Mouse (Mus musculus): Measurements from ENCODE around the gene Pttg1ip.

The Pttg1ip gene

DNA sequence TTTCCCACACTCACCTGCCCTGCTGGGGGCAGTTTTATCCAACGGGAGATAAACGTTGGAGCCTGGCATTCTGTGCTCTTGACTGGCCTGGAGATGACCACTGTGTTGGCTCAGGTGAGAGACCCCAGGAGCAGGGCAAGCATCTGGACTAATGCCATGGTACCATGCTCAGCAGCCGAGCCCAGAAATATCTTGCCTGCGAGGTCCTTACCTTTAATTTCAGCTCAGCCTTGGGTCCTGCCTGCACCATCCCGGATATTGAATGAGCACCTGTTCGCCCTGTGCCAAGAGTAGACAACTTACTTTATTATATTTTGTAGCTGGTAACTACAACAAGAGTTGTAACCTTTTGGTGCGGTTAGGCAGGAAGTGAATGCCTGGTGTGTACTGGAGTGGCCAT lies 25.3 kb downstream of the Pttg1ip start:
- no peak for DNase-seq (ENCODE audit: low read depth, low spot score)

DNA sequence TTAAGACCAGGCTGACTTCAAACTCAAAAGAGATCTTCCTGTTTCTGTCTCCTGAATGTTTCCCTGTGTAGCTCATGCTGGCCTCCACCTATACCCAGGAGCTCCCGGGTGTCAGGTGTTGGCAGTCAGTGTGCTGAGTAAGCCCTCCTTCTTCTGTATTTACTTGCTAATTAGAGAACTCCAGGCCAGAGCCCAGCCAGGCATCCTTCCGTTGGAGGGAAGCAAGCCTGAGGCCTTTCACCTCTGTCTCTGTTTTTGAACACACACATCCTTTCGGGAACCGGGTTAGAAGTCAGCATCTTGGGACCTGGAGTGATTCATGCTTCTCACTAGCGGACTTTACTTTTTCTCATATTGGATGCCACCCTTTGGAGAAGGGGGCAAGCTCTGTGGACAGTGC lies 25.9 kb downstream of the Pttg1ip start:
- DNase-seq (ENCODE audit: low read depth, low spot score): no peak

DNA sequence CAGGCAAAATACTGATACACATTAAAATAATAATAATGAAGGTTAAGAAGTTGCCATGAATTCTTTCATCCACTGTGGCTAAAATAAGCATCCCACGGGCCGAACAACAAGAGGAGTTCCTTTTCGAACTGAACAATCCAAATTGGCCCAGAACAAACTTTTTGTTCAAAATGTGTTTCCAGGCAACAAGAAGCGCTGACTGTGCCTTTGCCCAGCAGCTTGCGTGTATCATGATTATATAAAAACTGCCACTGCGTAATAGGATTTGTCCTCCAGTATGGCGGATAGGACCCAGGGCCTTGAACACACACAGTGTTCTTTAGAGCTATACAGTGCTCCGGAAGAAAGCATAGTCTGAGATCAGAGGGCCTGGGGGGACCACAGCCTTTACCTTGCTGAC lies 27.1 kb downstream of the Pttg1ip start:
- no peak for DNase-seq (ENCODE audit: low read depth, low spot score)

DNA sequence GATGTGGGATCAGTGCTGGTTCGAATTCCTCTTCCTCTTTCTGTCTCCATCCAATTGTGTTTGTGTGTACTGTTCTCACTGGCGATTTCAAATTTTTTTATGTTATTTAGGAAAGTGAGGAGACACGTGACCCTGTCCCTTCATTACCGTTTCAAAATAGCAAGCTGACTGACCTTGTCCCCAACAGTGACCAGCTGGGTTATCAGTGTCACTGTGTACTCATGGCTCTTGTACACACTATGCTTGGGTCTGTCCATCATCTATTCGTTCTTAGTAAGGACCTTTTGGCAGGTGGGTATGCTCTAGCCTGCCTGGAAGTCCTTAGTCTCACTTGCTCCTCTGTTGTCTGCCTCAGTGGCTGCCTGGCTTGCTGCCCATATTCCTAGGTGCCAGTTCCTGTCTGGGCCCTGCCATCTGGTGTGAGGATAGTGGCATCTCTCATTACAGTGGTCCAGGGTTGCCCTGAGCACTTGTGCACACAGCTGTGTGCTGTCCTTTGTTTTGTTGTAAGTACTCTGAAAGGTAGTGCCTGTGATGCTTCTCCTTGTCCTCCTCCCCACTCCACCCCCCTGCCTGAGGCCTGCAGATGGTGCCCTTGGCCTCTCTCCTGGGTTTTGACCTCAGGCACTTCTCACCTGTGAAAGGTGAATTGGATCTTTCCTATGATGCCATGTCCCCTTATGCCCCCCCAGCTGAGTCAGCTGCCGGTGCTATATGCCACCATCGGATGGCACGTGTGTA lies 28.9 kb downstream of the Pttg1ip start:
- DNase-seq (ENCODE audit: low read depth, low spot score): no peak

DNA sequence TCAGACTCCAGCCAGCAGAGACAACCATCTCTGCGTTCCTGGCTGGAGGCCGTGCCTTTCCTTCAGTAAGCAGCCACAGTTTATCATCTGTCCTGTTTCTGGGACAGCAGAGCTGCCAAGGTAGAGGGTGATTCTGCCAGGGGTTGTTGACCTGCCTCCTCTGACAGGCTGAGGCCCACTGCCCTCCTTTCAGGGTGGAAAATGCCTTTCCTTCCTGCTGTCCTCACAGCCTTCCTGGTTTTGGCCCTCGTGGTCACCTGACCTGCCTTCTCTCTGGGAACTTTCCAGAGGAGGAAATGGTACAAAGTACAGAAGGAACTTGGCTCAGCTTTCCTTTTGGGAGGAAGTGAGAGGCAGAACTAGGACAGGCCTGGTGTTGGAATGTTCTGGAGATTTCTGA lies 31.9 kb downstream of the Pttg1ip start:
- DNase-seq (ENCODE audit: low read depth, low spot score): no peak

GRCm38 (mm10) chr10:77615647-77616046 lies 34.1 kb downstream of the Pttg1ip start:
- DNase-seq (ENCODE audit: low read depth, low spot score): no peak

- DNase-seq (ENCODE audit: low read depth, low spot score): no peak
Observed at GRCm38 (mm10) chr10:77616166-77616565, 34.6 kb downstream of the Pttg1ip start.

GRCm38 (mm10) chr10:77616926-77617325 lies 35.4 kb downstream of the Pttg1ip start:
- DNase-seq (ENCODE audit: low read depth, low spot score): no peak

DNA sequence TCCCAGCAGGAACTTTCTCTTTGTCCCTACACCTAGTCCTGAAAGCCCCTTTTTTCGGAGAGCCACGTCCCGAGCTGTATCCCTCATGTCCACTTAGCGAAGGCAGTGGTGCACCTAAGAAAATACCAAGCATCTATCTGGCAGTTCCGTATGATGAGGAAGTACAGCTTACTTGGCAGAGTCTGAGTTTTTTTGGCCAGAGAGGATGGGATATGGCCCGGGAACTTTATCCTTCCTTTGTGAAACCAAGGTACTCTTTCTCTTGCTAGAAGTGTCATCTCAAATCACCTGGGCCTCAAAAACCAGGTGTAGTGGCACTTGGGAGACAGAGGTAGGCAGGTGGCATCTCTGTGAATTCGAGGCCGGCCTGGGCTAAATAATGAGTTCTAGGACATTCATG lies 40.0 kb downstream of the Pttg1ip start:
- no peak for DNase-seq (ENCODE audit: low read depth, low spot score)

DNA sequence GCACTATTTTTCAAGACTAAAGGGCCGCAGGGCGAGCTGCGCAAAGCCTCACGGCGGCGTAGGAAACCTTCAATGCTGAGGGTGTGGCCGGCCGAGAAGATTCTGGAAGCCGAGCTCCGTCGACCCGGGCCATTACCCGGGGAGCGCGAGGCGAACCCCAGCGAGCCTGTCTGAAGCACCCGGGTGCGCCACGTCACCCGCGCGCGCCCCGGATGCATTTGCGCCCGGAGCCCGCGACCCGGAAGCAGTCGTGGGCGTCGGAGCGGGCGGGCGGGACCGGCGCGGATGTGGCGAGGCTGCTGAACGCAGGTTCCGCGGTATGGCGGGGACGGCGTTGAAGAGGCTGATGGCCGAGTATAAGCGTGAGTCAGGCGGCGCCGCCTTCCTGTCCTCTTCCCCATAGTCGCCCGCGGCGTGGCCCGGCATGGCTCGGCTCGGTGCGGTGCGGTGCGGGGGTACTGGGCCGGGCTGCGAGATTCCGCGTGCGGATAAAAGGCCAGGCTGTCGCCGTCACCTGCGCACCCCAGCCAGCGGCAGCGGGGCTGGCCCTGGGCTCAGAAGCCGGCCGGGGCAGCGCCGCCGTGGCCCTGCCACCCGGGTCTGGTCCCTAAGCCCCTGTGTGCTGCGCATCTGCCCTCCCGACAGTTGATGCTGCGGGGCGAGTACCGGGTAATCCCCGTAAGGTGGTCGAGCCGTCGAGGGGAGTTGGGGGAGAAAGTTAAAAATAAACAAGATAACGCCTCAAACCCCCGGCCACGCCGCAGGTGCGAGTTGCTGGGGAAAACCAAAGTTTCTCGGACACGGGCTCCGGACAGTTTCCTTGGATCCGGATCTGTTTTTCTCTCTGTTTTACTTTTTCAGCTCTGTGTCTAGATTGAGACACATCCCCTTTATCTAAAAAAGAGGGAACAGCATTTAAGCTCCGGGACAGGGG lies 40.8 kb downstream of the Pttg1ip start, which contains the start of gene Ube2g2:
Gene Ube2g2, plus strand, starts transcription at position 221 of the 934 bp plus-strand sequence.
- peak; percentile 91 for DNase-seq (ENCODE audit: low read depth, low spot score)

GRCm38 (mm10) chr10:77623069-77623492 lies 41.6 kb downstream of the Pttg1ip start:
- DNase-seq (ENCODE audit: low read depth, low spot score): peak; percentile 47

- DNase-seq (ENCODE audit: low read depth, low spot score): no peak
Observed at GRCm38 (mm10) chr10:77623639-77624400, 42.3 kb downstream of the Pttg1ip start.

DNA sequence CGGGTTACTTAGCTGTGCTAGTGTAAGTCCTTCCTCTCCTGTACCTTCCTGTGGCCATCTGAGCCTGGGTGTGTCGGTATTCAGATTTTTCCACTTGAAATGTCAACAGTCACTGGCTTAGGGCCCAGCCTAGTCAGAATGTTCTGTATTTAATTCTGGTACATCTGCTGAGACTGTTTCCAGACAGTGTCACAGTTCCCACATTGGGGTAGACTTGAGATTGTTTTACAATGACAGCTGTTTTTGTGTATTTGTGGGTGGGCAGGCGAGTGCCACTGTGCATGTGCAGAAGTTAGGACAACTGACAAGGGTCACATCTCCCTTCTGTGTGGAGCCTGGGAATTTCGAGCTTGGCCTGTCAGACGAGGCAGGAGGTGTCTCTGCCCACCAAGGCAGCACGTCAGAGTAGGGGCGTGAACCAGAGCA lies 43.1 kb downstream of the Pttg1ip start:
- DNase-seq (ENCODE audit: low read depth, low spot score): no peak

DNA sequence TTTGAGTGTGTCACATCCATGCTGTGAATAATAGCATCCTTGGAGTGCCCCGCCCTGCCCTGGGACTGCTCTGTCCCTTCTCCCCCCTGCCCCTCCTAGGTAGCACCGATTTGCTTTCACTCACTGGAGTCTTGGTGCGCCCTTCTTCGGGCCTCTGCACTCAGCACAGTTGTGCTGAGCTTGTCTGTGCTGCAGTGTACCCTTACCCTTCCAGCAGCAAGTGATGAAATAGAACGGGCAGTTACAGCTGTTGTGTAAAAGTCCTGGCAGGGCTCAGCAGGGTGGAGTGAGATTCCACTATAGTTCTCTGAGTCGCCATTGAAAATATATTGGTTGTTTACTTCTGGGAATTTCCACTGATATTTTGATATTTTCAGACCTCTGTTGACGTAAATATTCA lies 44.5 kb downstream of the Pttg1ip start:
- no peak for DNase-seq (ENCODE audit: low read depth, low spot score)

GRCm38 (mm10) chr10:77626591-77626990 lies 45.1 kb downstream of the Pttg1ip start:
- no peak for DNase-seq (ENCODE audit: low read depth, low spot score)

GRCm38 (mm10) chr10:77627497-77627896 lies 46.0 kb downstream of the Pttg1ip start:
- DNase-seq (ENCODE audit: low read depth, low spot score): peak; percentile 90

DNA sequence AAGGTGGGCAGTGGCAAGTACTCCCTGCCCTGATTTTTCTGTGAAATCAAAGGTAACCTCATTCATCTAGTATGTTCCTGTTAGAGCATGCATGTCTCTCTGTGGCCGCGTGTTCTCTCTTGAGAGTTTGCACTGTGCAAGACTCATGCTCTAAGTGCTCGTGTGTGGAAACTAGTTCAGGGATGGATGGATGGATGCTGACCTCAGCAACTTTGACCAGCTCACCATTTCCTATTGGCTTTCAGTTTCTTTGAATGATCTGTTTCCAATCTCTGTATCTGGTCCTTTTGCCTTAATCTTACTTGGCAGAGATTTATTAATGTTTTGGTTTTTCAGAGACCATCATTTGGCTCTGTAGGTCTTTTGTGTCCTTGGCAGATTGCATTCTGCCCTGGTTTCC lies 47.6 kb downstream of the Pttg1ip start:
- DNase-seq (ENCODE audit: low read depth, low spot score): no peak

DNA sequence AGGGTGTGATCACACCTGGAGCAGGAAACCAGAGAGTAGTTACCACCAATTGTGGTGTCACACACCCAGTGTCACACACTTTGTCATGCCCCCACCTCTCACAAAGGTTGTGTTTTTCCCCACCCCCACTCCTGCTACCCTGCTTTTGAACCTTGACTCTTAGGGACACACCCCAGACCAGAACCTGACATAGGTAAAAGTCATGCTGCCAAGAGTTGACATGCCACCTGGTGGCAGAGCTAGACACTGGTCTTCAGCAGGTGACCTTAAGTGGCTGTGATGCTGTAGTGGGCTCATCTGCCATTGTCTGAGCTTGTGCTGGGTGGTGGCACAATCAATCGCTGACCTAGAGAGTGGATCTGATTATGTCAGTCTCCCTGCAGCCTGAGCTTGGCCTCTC lies 48.5 kb downstream of the Pttg1ip start:
- no peak for DNase-seq (ENCODE audit: low read depth, low spot score)

DNA sequence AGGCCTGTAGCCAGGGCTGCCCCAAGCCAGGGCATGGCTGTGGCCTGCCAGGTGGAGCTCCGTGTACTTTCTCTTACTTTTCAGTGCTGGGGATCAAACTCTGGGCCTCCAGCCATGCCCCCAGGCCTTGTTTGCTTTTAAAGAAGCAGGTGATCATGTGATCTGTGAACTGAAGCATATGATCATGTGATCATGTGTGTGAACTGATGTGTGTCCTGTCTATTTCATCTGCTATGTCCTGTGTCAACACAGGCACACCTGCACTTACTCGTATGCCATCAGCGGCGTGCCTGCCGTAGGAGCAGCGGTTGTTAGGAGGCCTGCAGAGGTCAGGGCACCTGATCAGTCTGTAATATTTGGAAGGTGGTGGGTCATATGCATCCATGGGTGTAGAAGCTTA lies 52.5 kb downstream of the Pttg1ip start:
- DNase-seq (ENCODE audit: low read depth, low spot score): no peak

DNA sequence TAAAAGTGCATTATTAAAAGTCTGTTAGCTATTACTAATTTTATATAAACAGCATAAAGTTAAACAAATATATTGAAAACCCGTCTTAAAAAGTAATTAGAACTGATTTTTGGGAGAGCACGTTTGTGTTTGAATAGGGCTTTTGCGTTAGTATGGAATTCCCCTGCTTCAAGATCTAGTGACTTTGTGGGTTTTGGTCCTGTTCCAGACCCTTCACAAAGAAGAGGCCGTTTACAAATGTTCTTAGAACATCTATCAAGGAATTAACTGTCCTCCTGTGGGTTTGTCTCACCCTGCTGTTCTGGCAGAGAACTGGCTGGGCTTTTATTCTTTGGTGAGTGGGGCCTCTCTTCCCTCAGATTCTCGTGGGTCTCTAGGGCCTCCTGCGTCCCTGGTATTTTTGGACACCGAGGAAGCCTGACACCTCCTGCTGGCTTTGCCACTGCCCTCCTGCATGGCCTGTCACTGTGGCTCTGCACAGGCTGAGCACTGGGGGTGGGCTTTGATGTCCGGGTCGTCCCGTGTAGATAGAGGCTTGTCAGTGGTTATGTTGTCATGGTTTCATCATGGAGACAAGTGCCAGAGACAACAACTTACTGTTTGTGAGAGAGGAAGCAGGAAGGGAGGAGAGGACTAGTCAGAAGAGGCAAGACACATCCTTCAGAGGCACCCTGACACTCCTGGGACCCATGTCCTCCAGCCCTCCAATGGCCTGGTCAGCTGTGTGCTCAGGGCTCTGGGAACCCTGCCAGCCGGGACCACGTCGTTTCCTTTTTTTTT lies 53.1 kb downstream of the Pttg1ip start:
- DNase-seq (ENCODE audit: low read depth, low spot score): no peak
